Mouse (Mus musculus): ENCODE results near the gene Rnf113a1.
"Not testable (repeated sequence)": the region's sequence is repeated elsewhere in the genome, so short reads cannot be mapped to it uniquely, and the experiment has no call there.

Rnf113a1 gene

DNA sequence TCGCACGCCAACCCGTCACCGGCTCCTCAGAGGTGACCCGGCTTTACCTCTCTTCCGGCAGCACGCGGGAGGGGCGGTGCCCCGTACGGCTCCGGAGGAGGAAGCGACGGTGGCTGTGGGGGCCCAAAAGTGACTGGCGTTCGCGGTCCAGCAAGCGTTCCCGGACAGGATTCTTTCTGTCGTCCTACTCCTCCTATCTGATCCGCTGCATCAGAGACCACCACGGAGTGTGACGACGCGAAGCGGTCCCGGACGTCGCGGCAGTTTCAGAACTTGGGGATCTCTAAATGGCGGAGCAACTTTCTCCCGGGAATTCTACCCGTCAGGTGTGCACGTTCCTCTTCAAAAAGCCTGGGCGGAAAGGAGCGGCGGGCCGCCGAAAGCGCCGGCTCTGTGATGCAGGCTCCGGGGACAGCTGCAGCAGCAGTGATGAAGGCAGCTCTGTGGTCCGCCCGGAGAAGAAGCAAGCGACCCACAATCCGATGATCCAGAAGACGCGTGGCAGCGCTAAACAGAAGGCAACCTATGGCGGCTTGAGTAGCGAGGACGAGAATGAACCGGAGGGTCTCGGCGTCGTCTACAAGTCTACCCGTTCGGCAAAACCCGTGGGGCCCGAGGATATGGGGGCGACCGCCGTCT is at the start of gene Rnf113a1, which contains the start of gene Ndufa1:
Rnf113a1 (plus strand) TSS at position 141 of the 639 bp plus-strand sequence.
Ndufa1 (minus strand) TSS at position 59 of the 639 bp plus-strand sequence.
- DNase-seq = peak; percentile 88

GRCm38 (mm10) chrX:37141732-37142131 is 49.3 kb upstream of the Rnf113a1 start:
- no peak for DNase-seq

DNA sequence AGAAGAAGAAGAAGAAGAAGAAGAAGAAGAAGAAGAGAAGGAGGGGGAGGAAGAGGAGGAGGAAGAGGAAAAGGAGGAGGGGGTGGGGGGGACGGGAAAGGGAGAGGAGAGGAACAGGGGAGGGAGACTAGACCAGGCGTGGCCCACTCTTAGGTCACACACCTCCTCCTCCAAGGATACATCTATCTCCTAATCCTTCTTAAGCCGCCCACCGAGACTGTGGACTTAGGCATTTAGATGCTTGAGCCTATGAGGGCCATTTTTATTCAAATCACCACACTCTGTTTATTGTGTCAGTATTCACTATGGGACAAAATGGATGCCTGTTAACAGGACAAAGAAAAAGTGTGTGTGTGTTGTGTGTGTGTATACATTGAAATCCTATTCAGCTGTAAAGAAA is 46.5 kb upstream of the Rnf113a1 start:
- not testable (repeated sequence) for DNase-seq

- no peak for DNase-seq
Measured at GRCm38 (mm10) chrX:37144954-37145353, 46.1 kb upstream of the Rnf113a1 start.

DNA sequence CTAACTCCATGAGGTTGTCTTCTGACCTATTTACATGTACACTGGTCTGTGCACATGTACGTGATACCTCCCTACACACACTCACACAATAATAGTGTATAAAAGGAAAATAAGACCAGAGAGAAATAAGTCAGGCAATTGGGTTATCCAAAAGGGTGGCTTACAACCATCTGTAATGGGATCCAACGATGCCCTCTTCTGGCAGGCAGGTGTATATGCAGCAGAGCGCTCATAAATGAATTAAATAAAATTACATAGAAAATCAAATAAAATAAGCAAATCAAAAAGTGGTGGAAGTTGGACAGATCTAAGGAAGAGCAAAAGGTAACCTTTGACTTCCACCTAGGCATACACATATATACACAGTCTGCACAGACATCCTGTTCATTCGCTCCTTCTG is 33.2 kb upstream of the Rnf113a1 start:
- DNase-seq = no peak

- no peak for DNase-seq
Measured at GRCm38 (mm10) chrX:37161169-37161568, 29.9 kb upstream of the Rnf113a1 start.

DNA sequence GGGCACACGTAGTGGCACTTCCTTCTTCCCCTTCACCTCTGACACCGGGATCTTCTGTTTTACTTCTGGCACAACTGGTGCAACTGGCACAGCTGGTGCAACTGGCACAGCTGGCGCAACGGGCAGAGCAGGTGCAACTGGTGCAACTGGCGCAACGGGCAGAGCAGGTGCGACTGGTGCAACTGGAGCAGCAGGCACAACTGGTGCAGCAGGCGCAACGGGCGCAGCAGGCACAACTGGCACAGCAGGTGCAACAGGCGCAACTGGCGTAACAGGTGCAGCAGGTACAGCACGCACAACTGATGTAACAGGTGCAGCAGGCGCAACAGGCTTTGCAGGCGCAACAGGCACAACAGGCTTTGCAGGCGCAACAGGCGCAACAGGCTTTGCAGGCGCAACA is 27.9 kb upstream of the Rnf113a1 start:
- no peak for DNase-seq

- DNase-seq = peak; percentile 36
Measured at GRCm38 (mm10) chrX:37167085-37167484, 24.0 kb upstream of the Rnf113a1 start.

- DNase-seq = no peak
Measured at GRCm38 (mm10) chrX:37168742-37169141, 22.3 kb upstream of the Rnf113a1 start, which contains the start of gene Akap14. Gene Akap14 (minus strand): TSS chrX:37168842.

- not testable (repeated sequence) for DNase-seq
Measured at GRCm38 (mm10) chrX:37184401-37184800, 6.6 kb upstream of the Rnf113a1 start.

DNA sequence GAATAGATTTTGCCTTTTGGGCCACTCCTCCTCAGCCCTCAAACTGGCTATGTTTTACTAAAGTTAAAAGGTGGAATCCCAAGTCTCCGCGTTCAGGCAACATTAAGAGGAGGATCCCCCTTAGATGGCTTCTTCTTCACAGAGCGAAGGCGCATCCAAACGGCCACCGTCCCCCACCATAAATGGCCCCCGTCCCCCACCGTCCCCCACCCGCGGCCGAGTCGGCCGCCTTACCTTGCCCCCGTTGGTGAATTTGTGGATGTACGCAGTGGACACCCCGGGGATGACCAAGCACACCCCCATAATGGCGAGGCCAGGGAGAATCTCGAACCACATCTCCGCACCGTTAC is 315 bp upstream of the Rnf113a1 start:
- no peak for DNase-seq

GRCm38 (mm10) chrX:37191744-37192379 is 817 bp downstream of the Rnf113a1 start:
- DNase-seq = no peak

- no peak for DNase-seq
Measured at GRCm38 (mm10) chrX:37198676-37199075, 7.6 kb downstream of the Rnf113a1 start.

DNA sequence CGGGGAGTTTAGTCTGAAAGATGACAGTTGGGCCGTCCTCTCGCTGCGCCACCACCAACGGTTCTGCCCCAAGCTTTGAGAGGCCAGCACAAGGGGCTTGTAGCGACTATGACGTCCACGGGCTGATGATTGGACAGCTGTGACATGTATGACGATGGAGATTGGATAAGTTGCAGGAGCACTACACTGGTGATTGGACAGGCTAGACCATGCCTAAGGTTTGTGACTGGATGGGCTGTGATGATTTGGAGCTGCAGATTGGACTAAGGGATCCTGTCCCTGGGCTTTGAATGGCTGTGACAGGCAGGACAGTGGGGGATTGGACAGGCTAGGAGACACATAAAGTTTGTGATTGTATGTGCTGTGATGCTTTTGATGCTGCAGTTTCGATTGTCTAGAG is 19.9 kb downstream of the Rnf113a1 start, which contains the start of gene Gm9:
Gm9 (minus strand) TSS at position 101 of the 400 bp plus-strand sequence.
- no peak for DNase-seq

DNA sequence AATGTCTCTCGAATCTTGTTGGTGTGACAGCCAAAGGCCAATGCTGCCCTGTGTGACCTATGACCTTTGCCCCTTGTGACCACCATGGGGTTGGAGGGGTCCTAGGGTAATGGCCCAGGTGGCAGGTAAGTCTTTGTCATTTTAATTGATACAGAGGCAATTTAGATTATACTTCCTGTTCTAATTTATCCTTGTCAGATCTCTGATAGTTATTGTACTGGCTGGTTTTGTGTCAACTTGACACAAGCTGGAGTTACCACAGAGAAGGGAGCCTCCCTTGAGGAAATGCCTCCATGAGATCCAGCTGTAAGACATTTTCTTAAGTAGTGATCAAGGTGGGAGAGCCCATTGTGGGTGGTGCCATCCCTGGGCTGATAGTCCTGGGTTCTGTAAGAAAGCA is 31.1 kb downstream of the Rnf113a1 start, which contains the start of gene Rhox1:
Rhox1 (minus strand) TSS at position 101 of the 400 bp plus-strand sequence.
- not testable (repeated sequence) for DNase-seq
